Mouse (Mus musculus): ENCODE measurements around the gene Adam12. TPM values are rescaled to one million over a fixed set of nuclear protein-coding genes. Genes with fewer than 3 reads are reported as not detected.
A peak's percentile ranks its signal among the peaks of the same experiment; 100 is the strongest.

Gene Adam12
- 1 to 10 TPM; 8.1 to 8.7 TPM for total RNA-seq (2021)

- no peak for DNase-seq (ENCODE audit: extremely low spot score in 1 of 2, low spot score in 1 of 2)
Measured at GRCm38 (mm10) chr7:134231378-134232346, at the start of gene Adam12. Gene Adam12 (minus strand): TSS chr7:134232146.

- DNase-seq (ENCODE audit: extremely low spot score in 1 of 2, low spot score in 1 of 2) = no peak
Measured at GRCm38 (mm10) chr7:134272956-134273355, 41.0 kb upstream of the Adam12 start.

- no peak for DNase-seq (ENCODE audit: extremely low spot score in 1 of 2, low spot score in 1 of 2)
Measured at GRCm38 (mm10) chr7:134272421-134272820, 40.5 kb upstream of the Adam12 start.

- DNase-seq (ENCODE audit: extremely low spot score in 1 of 2, low spot score in 1 of 2) = no peak
Measured at GRCm38 (mm10) chr7:134265783-134266182, 33.8 kb upstream of the Adam12 start.

- peak; percentile 63 to 88 for DNase-seq (ENCODE audit: extremely low spot score in 1 of 2, low spot score in 1 of 2)
Measured at GRCm38 (mm10) chr7:134263146-134263906, 31.4 kb upstream of the Adam12 start.

GRCm38 (mm10) chr7:134261003-134261701 lies 29.2 kb upstream of the Adam12 start:
- no peak for DNase-seq (ENCODE audit: extremely low spot score in 1 of 2, low spot score in 1 of 2)

GRCm38 (mm10) chr7:134250273-134250870 lies 18.4 kb upstream of the Adam12 start:
- DNase-seq (ENCODE audit: extremely low spot score in 1 of 2, low spot score in 1 of 2) = no peak

GRCm38 (mm10) chr7:134248041-134248440 lies 16.1 kb upstream of the Adam12 start:
- DNase-seq (ENCODE audit: extremely low spot score in 1 of 2, low spot score in 1 of 2) = no peak

- no peak for DNase-seq (ENCODE audit: extremely low spot score in 1 of 2, low spot score in 1 of 2)
Measured at GRCm38 (mm10) chr7:134246624-134247023, 14.7 kb upstream of the Adam12 start.

GRCm38 (mm10) chr7:134242773-134243172 lies 10.8 kb upstream of the Adam12 start:
- no peak for DNase-seq (ENCODE audit: extremely low spot score in 1 of 2, low spot score in 1 of 2)

GRCm38 (mm10) chr7:134241212-134241611 lies 9.3 kb upstream of the Adam12 start:
- no peak for DNase-seq (ENCODE audit: extremely low spot score in 1 of 2, low spot score in 1 of 2)

- no peak for DNase-seq (ENCODE audit: extremely low spot score in 1 of 2, low spot score in 1 of 2)
Measured at GRCm38 (mm10) chr7:134240579-134240978, 8.6 kb upstream of the Adam12 start.

- no peak for DNase-seq (ENCODE audit: extremely low spot score in 1 of 2, low spot score in 1 of 2)
Measured at GRCm38 (mm10) chr7:134238863-134239262, 6.9 kb upstream of the Adam12 start.

GRCm38 (mm10) chr7:134237356-134237755 lies 5.4 kb upstream of the Adam12 start:
- DNase-seq (ENCODE audit: extremely low spot score in 1 of 2, low spot score in 1 of 2) = no peak

GRCm38 (mm10) chr7:134236727-134237126 lies 4.8 kb upstream of the Adam12 start:
- DNase-seq (ENCODE audit: extremely low spot score in 1 of 2, low spot score in 1 of 2) = no peak

- DNase-seq (ENCODE audit: extremely low spot score in 1 of 2, low spot score in 1 of 2) = no peak
Measured at GRCm38 (mm10) chr7:134235552-134235951, 3.6 kb upstream of the Adam12 start.

- DNase-seq (ENCODE audit: extremely low spot score in 1 of 2, low spot score in 1 of 2) = no peak
Measured at GRCm38 (mm10) chr7:134230708-134231107, 1.2 kb downstream of the Adam12 start.

- no peak for DNase-seq (ENCODE audit: extremely low spot score in 1 of 2, low spot score in 1 of 2)
Measured at GRCm38 (mm10) chr7:134229899-134230298, 2.0 kb downstream of the Adam12 start.

GRCm38 (mm10) chr7:134227773-134228455 lies 4.0 kb downstream of the Adam12 start:
- DNase-seq (ENCODE audit: extremely low spot score in 1 of 2, low spot score in 1 of 2) = peak in 1 of 2 experiments; percentile 16

GRCm38 (mm10) chr7:134227101-134227500 lies 4.8 kb downstream of the Adam12 start:
- no peak for DNase-seq (ENCODE audit: extremely low spot score in 1 of 2, low spot score in 1 of 2)

Measured in layer of hippocampus, postnatal 25 days (tissue).